Mouse (Mus musculus): Measurements from ENCODE around the gene Rab4b.
A peak's percentile ranks its signal among the peaks of the same experiment; 100 is the strongest.

Gene Rab4b

DNA sequence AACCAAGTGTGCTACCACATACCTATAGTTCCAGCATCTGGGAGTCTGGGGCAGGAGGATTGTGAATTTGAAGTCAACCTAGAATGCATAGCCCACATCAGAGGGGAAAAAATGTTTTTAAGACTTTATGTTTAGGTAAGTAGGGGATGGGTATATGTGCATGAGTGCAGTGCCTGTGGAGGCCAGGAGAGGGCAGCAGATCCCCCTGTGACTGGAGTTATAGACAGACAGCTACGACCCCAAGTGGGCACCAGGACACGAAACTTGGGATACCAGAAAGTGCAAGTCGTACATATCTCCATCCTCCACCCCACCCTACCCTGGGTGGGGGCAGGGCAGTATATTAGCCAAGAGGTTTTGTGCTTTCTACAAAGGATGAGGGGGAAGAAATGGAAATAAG is 6.3 kb upstream of the Rab4b start:
- DNase-seq (ENCODE audit: low read depth in 2 of 2, low spot score in 2 of 2): peak; percentile 24 to 51

DNA sequence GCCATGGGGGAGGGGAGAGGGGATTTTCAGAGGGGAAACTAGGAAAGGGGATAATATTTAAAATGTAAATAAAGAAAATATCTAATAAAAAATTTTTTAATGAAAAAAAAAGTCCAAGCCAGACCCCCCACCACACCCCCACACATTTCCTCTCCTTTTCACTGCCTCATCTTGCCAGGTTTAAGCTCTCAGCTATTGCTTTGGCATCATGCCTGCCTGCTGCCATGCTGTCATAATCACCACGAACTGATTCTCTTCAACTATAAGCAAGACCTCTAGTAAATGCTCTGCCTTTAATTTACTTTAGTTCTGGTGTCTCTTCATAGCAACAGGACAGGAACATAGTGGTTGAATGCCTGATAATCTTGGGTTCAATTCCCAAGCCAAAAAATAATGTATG is 3.8 kb upstream of the Rab4b start:
- DNase-seq (ENCODE audit: low read depth in 2 of 2, low spot score in 2 of 2): no peak

DNA sequence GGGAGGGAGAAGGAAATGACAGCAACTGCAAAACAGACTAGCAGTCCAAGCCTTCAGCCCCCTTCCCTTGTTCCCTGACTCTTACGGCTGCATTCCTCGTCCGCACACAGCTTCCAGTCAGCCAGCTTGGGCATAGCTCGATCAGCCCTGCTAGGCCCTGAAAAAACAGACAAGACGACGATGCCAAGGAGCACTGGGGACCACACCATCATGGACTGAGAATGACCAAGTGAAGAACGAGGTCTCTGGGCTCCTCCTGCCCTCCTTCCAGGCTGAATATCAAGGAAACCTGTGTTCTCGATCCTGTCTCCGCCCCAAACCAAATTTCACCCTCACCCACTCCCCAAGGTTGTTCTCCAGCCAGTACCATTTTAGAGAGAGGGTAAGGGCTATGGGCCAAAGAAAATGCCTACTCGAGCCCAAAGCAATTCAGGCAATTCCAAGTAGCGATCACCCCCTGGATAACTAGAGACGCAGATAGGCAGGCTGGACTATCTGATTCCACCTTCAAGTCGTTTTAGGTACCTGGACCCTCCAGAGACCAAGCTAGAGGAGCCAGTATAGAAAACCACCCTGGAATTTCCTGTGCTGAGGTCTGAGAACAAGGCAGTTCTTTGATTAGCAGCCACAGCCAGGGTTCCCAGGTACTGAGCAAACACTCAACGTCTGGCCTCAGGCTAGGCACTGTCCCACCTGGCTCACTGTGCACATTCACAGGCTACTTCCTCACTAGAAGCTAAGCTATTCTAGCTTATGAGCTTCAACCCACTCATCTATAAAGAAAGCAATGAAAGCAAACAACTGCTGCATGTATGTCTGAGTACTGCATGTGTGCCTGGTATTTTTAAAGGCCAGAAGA is 2.4 kb upstream of the Rab4b start, which contains the start of the genes Gm21983 and Mia:
TSS of gene Gm21983 (minus strand) at position 250 of the 859 bp plus-strand sequence.
TSS of gene Mia (minus strand) at position 321 of the 859 bp plus-strand sequence.
- no peak for DNase-seq (ENCODE audit: low read depth in 2 of 2, low spot score in 2 of 2)

DNA sequence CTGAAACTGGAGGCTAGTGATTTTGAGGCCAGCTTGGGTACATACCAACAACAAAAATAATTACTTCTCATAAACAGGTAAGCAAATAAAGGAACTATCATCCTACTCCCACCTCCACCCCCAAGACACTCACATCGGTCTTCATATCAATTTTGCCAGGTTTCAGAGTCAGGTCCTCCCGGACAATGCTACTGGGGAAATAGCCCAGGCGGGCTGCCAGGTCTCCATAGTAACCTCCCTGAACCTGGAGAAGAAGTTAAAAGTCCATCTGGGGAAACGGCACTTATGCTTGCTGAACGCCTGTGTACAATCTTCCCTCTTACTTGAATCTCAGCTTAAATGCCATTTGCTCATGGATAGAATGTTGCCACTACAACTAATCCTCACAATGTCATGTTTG is 1.3 kb upstream of the Rab4b start:
- no peak for DNase-seq (ENCODE audit: low read depth in 2 of 2, low spot score in 2 of 2)

DNA sequence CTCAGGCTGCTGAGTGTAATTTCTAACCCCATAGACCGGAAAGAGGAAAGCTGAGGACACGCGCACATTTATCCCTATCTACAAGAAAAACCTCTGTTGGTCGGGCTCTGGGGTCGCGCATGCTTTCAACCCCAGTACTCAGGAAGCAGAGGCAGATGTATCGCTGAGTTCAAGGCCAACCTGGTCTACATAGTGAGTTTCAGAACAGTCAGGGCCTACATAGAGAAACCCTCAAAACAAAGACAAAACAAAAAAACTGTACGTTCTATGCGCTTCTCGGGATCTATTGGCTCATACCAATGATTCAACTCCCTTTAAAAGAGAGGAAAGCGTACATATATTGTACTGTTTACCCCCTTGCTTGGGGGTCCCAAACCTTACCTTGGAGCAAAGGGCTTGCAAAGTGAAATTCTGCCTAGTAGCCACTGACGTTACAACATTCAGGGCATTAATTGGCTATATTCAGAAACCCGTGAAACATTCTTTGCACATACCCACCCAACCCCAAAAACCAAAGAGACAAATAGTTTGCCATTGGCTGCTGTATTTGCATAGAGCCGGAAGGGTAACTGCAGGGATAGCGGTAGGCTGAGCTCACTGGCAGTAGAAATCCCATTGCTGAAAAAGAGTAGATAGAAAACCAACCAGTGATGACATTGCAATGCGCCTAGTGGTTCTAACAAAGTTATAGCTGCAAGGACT is 672 bp upstream of the Rab4b start:
- DNase-seq (ENCODE audit: low read depth in 2 of 2, low spot score in 2 of 2): no peak

DNA sequence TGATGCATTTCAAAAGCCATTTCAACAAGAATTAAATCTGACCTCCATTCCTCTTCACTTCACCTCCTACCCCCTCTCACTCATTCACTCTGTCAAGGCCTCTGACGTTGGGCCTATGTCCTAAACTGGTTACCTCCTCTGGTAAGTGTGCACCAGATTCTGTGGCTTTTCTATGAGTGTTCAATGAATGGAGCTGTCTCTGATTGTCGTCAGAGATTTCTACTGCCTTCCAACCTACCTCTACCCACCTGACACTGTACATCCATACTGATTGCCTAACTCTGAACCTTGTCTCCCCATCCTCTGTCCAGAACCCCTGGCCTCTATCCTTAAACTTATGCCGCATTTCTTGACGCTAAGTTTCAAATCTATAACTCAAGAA is 763 bp downstream of the Rab4b start:
- DNase-seq (ENCODE audit: low read depth in 2 of 2, low spot score in 2 of 2): no peak

DNA sequence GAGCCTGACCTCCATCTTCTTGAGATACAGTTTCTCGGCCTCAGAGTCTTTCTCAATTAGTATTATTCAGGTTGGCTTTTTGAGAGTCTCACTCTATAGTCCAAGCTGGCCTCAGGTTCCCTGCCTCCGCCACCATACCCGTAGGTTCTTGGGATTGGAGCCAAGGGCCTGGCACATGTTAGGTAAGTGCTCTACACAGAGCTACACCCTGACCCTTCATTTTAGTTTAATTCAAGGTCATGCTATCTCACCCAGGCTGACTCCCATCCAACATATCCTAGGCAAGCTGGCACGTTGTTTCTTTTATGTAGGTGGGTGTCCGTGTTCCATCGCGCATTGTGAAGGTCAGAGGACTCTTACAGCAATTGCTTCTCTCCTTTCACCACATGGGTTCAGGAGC is 3.8 kb downstream of the Rab4b start:
- DNase-seq (ENCODE audit: low read depth in 2 of 2, low spot score in 2 of 2): no peak

DNA sequence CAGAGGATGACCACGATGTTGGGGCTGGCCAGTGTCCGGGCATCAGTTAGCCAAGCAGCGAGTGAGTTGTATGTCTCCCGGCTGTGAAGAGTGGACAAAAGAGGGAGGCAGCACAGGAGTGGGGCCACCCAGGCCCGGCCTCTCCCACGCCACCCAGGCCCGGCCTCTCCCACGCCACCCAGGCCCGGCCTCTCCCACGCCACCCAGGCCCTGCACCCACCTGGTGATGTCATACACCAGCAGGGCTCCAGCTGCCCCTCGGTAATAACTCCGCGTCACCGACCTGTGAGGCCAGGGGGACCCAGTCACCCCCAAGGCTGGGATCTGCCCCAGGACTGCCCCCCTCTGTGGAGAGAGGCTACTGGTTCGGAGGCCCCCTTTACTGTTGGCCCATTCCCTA is 4.2 kb downstream of the Rab4b start:
- no peak for DNase-seq (ENCODE audit: low read depth in 2 of 2, low spot score in 2 of 2)

DNA sequence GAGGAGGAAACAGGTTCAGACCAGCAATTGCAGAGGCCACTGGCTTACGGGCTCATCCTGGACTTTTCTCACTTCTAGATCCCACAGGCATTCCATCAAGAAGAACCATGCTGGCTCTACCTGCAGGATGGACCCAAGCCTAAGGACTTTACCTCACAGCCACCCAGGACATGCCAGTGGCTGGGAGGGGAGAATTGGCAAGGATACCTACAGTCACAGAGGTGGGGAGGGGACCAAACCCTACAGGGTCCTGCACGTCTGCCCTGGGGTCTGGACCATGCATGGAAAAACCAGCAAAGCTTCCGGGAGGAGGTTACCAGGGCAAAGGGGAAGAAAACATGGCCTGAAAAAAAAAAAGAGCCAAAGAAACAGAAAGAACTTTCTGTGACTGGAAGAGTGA is 7.7 kb downstream of the Rab4b start:
- DNase-seq (ENCODE audit: low read depth in 2 of 2, low spot score in 2 of 2): no peak

DNA sequence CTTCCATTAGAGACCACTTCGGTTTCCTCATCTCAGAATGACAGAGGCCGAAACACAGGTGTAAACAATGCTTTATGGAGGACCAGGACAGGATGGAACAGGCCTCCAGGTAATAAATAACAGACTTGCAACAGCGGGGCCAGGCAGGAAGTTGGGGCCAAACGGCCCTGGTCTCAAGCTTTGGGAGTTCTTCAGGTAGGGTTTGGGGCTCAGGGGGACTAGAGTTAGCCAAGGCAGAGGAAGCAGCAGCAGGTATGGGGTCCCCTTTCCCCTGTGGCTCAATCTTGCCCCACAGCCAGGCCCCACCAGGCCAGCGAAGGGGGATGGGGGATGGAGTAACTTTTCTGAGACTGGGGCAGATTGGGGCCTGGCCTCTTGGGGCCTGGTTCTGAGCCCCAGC is 10.3 kb downstream of the Rab4b start:
- DNase-seq (ENCODE audit: low read depth in 2 of 2, low spot score in 2 of 2): no peak

DNA sequence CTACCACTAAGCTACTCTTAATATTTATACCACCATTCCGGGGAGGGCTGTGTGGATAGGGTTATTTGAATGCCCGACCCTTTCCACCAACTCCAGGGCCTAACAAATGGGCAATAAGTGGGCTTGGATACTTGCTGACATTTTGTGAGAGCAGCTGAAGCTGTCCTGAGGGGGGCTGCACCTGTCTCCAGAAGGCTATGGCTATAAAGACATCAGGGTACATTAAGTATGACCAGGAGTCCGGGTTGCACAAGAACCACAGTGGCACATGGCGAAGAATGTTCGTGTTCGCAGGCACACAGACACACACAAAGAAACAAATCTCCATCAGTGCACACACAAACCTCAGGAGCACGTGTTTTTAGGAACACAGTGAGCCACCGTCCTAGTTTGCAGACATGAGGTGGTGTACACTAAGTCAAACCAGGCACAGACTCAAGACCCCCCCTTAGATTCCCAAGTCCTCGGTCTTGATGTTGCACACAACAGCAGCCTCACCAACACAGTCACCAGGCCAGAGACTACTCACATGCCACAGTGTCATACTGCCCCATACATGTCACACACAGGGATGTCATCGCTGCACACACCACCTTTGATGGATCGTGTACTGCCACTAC is 11.1 kb downstream of the Rab4b start:
- no peak for DNase-seq (ENCODE audit: low read depth in 2 of 2, low spot score in 2 of 2)

DNA sequence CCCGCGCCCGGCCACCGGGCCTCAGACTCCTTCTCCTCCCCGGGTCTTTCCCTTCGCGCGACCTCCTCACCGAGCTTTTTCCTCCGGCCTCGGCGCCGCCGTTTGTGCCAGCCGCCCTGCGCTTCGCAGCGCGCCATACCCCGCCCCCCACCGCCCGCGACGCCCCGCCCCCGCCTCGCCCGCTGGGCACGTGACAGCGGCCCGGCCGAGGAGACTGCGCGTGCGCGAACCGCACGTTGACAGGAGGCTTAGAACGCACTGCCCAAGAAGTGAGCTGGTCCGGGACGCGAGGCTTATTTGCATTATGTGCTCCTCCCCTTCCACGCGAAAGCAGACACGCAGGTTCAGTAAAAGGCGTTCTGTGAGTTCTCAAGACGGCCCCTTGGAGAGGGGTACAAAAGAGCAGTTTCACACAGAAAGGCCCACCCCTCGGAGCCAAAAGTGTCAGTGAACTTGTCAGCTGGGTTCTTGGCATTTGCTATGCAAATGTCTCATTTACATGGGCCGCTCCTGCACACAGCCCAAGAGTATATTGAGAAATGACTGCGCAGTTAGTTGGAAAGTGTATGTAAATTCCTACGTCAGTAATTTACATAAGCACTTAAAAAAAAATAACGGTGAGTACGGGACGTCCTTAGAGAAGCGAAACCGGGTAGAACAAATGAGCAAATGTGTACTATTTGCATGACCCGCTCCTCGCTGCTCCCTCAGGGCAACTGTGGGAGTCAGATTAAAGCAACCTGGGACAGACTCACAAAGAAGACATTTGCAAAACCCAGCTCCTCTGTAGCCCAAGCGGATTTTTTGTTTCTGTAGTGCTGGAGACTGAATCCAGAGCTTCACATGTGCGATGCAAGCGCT is 11.9 kb downstream of the Rab4b start, which contains the start of gene Egln2:
TSS of gene Egln2 (minus strand) at position 189 of the 861 bp plus-strand sequence.
- DNase-seq (ENCODE audit: low read depth in 2 of 2, low spot score in 2 of 2): peak; percentile 92 to 95

DNA sequence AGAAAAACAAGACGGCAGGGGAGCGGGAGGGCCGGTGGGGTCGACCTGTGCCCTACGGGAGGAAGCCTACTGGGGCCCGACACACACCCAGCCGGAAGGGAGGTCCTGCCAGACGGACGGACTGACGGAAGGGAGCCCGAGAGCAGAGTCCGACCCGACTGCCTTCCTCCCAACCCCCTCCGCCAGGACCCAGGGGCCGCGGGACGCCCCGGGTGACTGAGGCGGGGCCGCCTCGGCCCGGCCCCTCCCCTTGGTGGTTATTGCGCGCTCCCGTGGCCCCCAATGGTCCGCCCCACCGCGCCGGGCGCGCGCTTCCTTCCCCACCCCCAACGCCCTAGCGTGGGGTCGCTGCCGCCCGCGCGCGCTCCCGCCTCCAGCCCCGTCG is 12.5 kb downstream of the Rab4b start:
- peak; percentile 67 to 75 for DNase-seq (ENCODE audit: low read depth in 2 of 2, low spot score in 2 of 2)

DNA sequence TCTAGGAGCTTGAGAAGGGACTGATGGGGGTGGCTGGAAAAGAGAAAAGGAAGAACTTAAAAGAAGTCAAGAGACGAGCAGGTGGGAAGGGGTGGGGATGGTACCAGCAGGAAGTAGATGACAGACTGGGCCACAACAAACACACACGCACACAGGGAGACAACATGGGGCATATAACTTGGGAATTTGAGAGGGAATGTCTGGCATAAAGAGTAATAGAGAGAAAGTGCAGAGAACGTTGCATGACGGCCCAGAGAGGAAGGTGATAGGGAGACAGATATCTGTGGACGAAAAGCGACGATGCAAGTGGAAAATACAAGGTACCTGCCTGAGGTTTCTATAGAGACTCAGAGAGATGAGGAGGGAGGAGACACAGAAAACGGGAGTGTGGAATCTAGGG is 13.0 kb downstream of the Rab4b start:
- no peak for DNase-seq (ENCODE audit: low read depth in 2 of 2, low spot score in 2 of 2)

DNA sequence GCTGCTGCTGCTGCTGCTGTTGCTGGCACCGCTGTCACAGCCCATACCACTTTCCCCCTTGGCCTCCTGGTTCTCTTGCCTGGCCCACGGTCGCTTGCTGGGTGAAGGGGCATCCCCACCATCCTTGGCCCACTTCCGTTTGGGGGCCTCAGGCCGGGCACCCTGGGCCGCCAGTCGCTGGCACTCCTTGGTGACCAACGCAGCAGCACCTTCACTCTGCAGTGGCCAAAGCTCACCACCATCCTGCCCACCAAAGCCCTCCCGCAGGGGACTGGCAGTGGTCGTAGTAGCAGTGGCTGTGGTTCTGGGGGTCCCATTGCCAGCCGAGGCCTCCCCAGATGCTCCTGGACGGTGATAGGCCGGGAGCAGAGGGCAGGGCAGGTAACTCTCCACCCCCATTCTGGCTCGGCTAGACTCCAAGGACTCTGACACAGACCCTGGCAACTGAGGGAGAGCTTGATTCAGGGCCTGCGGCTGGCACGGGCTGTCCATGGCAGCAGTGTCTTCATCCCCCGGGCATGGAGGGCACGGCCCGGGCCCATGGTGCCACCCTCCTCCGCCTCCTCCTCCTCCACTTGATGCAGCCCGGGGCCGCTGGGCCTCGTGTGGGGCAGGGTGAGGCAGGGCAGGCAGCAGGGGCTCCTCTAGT is 13.6 kb downstream of the Rab4b start:
- DNase-seq (ENCODE audit: low read depth in 2 of 2, low spot score in 2 of 2): no peak

DNA sequence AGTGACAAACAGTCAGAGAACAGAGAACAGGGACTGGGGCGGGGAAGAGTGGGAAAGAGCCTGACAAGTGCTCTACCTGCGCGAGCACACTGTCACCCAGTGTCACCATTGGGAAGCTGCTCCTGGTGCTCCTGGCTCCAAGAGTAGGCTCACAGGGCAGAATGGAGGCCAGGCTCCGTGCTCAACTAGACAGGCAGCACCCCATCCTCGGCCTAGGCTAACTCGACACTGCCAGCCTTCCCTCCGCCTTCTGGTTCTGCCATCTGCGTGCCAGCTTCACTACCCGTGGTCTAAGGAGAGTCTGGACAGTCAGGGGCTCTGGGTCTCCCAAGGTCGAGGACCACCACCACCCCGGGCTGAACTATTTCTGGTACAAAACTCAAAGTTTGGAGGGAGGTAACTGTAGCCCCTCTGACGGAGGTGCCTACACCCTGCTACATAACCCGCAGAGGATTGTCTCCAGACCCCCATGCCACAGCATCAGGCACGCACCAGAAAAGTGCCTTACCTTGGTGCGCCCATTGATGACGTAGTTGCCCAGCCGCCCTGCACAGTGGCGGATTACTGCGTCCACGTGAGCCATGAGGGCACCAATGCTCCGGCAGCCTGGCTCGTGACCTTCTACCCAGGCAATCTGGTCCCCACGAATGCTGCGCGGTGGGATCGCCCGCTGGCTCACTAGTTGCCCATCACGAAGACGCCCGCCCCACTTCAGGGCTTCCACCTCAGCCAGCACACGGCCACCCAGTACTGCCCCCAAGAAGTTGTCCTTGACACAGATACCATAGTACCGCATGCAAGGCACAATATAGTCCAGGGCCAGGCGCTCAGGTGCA is 14.4 kb downstream of the Rab4b start:
- DNase-seq (ENCODE audit: low read depth in 2 of 2, low spot score in 2 of 2): no peak

DNA sequence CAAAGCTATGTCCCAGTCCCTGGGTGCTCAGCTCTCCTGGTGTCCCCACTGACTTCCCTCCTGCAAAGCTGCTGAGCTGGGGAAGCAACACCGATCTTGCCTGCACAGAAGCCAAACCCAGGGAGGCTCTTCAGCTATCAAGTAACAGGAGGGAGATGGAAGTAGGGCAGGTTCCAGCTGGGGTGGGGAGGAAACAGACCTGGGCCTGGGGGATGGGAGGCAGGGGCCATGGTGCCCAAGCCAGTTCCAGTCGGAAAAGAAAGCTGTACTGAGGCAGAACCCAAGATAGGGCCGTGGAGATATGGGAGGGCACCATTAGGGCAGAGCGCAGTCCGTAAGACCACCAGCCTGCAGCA is 15.3 kb downstream of the Rab4b start:
- DNase-seq (ENCODE audit: low read depth in 2 of 2, low spot score in 2 of 2): no peak

DNA sequence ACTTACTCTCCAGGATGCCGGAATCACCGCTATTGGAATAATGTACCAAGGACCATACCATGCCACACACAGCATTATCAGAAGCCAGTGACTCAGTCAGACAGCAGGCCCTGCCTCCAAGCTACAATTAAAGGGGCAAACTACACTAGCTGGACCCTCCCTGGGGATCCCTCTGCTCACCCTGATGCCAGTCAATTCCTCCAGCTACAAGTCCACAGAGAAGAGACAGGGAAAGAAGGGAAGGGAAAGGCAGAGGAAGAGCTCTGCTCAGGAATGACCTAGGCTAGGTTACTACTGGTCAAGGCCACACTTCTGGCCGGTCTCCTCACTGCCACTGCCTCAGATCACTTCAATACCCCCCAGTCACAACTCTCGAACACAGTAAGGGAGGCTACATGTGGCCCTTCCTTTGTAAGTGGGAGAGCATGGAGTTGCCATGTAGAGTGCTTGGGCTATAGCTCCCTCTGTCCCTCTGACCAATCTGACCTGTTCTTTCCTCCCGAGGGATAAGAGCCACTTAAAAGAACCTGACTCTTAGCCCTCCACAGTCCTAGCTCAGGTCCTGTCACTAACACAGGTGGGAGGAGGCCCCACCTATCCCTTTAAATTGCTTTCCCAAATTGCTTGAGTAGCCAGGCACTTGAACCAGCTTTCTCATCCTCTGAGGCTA is 15.8 kb downstream of the Rab4b start:
- DNase-seq (ENCODE audit: low read depth in 2 of 2, low spot score in 2 of 2): no peak

DNA sequence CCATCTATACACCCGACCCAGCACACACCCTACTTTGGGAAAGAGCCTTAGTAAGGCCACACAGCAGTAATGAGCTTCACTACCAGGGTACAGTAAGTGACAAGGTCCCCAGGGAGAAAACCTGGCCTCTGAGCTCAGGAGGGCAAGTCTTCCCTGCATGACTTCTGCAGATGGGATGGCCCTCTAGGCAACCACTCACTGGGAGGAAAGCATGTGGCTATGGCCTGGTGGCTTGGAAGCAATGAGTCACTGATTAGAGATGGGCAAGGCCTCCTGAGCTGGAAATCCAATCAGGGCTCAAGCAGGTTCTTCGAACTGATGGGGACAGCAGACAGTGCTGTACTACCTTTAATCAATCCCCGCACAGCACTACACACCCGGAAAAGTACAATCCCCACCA is 17.0 kb downstream of the Rab4b start:
- DNase-seq (ENCODE audit: low read depth in 2 of 2, low spot score in 2 of 2): no peak
